Mouse (Mus musculus) heart, adult 2 months (tissue): Measurements from ENCODE around the gene Pla2g4a.

Experiments used
- CTCF ChIP-seq: fragments of 200-600 bp; IDR thresholded peaks from 2 replicates; pipeline ENCODE4 v1.8.1; 2022; ENCODE audit warnings: antibody characterized with exemption, mild to moderate bottlenecking, moderate library complexity
- EP300 ChIP-seq: fragments of 200-500 bp; IDR thresholded peaks from 2 replicates; pipeline ENCODE4 v1.6.1; 2011; ENCODE audit warnings: low read depth, low read length, control low read depth; ENCODE audit not compliant: insufficient read depth

GRCm38 (mm10) chr1:149882419-149883025, 78.6 kb downstream of the Pla2g4a start:
- TF ChIP-seq EP300 (no peak), CTCF (no peak)
